8 mouse cellular contexts compared by ENCODE assay signal in genomic region chr7:31148756-31149155, GRCm38 (mm10). TPM values are rescaled to one million over a fixed set of nuclear protein-coding genes. Genes with fewer than 3 reads are reported as not detected.
DNase-seq lines count a peak whose midpoint lies in the region; ATAC-seq and TF ChIP-seq lines count a peak whose summit lies in the region.

No protein-coding gene starts in this region.

- H3K4me2 ChIP-seq in embryonic facial prominence, embryonic 11.5 days (ENCODE audit: low read depth, low read length) = peak overlapping the region; percentile 86
- peak overlapping the region; percentile 83 for H3K4me2 ChIP-seq in heart, embryonic 12.5 days
- H3K4me2 ChIP-seq in kidney, embryonic 15.5 days = peak overlapping the region; percentile 61

- ATAC-seq in embryonic facial prominence, embryonic 11.5 days (replicated peaks; ENCODE audit: insufficient number of reproducible peaks, low FRiP score, low TSS enrichment, low read depth) = peak; percentile 45
- no peak for ATAC-seq in heart, embryonic 12.5 days (ENCODE audit: insufficient number of reproducible peaks, low FRiP score)
- 0 out of 2 replicates have a peak, but pooled peaks have one; percentile 8 for ATAC-seq in kidney, embryonic 15.5 days (replicated peaks; ENCODE audit: low FRiP score)
- ATAC-seq in activated CD4-positive, CD25-positive, alpha-beta regulatory T cell, adult 4 months = no peak

- H3K4me1 ChIP-seq in embryonic facial prominence, embryonic 11.5 days (ENCODE audit: control insufficient read depth, insufficient read depth, low read length) = peaks cover 3% of the 10 kb centered on the region; the same call in 1 of the 2 replicates
- H3K4me1 ChIP-seq in heart, embryonic 12.5 days (replicated peaks) = peaks cover 59% of the 10 kb centered on the region
- peaks cover 51% of the 10 kb centered on the region for H3K4me1 ChIP-seq in kidney, embryonic 15.5 days
- peaks cover 22% of the 10 kb centered on the region for H3K4me1 ChIP-seq in olfactory bulb, adult 2 months (ENCODE audit: control insufficient read depth, insufficient read depth, low read length)

- no peak for TF ChIP-seq CTCF in olfactory bulb, adult 2 months (IDR thresholded peaks at IDR 0.05; ENCODE audit: insufficient read depth, low read depth, low read length)

- H3K9me3 ChIP-seq in embryonic facial prominence, embryonic 11.5 days (replicated peaks; ENCODE audit: control insufficient read depth, low read length) = no peaks in the 10 kb centered on the region
- H3K9me3 ChIP-seq in heart, embryonic 12.5 days (replicated peaks) = no peaks in the 10 kb centered on the region
- no peaks in the 10 kb centered on the region for H3K9me3 ChIP-seq in kidney, embryonic 15.5 days (replicated peaks)

- H3K27me3 ChIP-seq in embryonic facial prominence, embryonic 11.5 days (ENCODE audit: control insufficient read depth, insufficient read depth, low read length) = no peaks in the 10 kb centered on the region
- no peaks in the 10 kb centered on the region for H3K27me3 ChIP-seq in heart, embryonic 12.5 days (replicated peaks)
- no peaks in the 10 kb centered on the region for H3K27me3 ChIP-seq in kidney, embryonic 15.5 days

- DNase-seq in A20 (ENCODE audit: low read depth, low spot score) (peak; percentile 87), NIH3T3 (ENCODE audit: low read depth) (peak; percentile 81)
- DNase-seq in embryonic facial prominence, embryonic 11.5 days (ENCODE audit: low spot score) = peak; percentile 77
- peak; percentile 60 for DNase-seq in lung, postnatal 14 days

- H3K36me3 ChIP-seq in embryonic facial prominence, embryonic 11.5 days (replicated peaks; ENCODE audit: control insufficient read depth, insufficient read depth, low read depth, low read length) = no peaks in the 10 kb centered on the region
- peaks cover 5% of the 10 kb centered on the region for H3K36me3 ChIP-seq in heart, embryonic 12.5 days
- H3K36me3 ChIP-seq in kidney, embryonic 15.5 days = peaks cover 5% of the 10 kb centered on the region; the same call in 1 of the 2 replicates

- TF ChIP-seq POLR2A in olfactory bulb, adult 2 months (IDR thresholded peaks at IDR 0.05; ENCODE audit: insufficient read depth, low read depth, low read length) = no peak

- H3K27ac ChIP-seq in embryonic facial prominence, embryonic 11.5 days (replicated peaks; ENCODE audit: low read depth, low read length) = peak overlapping the region; percentile 62
- H3K27ac ChIP-seq in heart, embryonic 12.5 days (ENCODE audit: poor library complexity, severe bottlenecking) = peak overlapping the region; percentile 94
- H3K27ac ChIP-seq in kidney, embryonic 15.5 days = peak overlapping the region; percentile 94; the same call in 1 of the 2 replicates
- H3K27ac ChIP-seq in olfactory bulb, adult 2 months (ENCODE audit: insufficient read depth, low read depth, low read length) = no peak overlapping the region; the same call in 1 of the 2 replicates

- peak overlapping the region; percentile 90 for H3K4me3 ChIP-seq in embryonic facial prominence, embryonic 11.5 days (ENCODE audit: low read depth, low read length)
- H3K4me3 ChIP-seq in heart, embryonic 12.5 days = peak overlapping the region; percentile 75
- H3K4me3 ChIP-seq in kidney, embryonic 15.5 days (replicated peaks) = peak overlapping the region; percentile 93
- peak overlapping the region; percentile 27 for H3K4me3 ChIP-seq in olfactory bulb, adult 2 months (ENCODE audit: insufficient read depth, low read depth, low read length)

- peak overlapping the region; percentile 98 for H3K9ac ChIP-seq in embryonic facial prominence, embryonic 11.5 days (replicated peaks; ENCODE audit: low read length)
- H3K9ac ChIP-seq in heart, embryonic 12.5 days = peak overlapping the region; percentile 92
- H3K9ac ChIP-seq in kidney, embryonic 15.5 days = 0 out of 2 replicates have a peak overlapping the region, but pooled peaks have one; percentile 15

- WGBS in embryonic facial prominence, embryonic 11.5 days = 7% methylated on average over 9 of the region's 9 CpGs
- 7% methylated on average over 9 of the region's 9 CpGs for WGBS in heart, embryonic 12.5 days
- WGBS in kidney, embryonic 15.5 days = 6% methylated on average over 9 of the region's 9 CpGs
- WGBS in olfactory bulb, adult 2 months = 9% methylated on average over 9 of the region's 9 CpGs

RNA-seq across cellular contexts. Expression of gene Gramd1a, which starts 6.9 kb away (rescaled TPM):
- 76.7 and 76.8 TPM in 2 replicates for polyA plus RNA-seq in embryonic facial prominence, embryonic 11.5 days (2014; fragmentation: Nextera tagmentation; extraction: Ambion mirVana)
- polyA plus RNA-seq in heart, embryonic 12.5 days (2016; fragmentation: Nextera tagmentation; extraction: Ambion mirVana) = 63.4 and 64.6 TPM in 2 replicates
- polyA plus RNA-seq in kidney, embryonic 15.5 days (2015; fragmentation: Nextera tagmentation; extraction: Ambion mirVana) = 60.6 and 69.5 TPM in 2 replicates
- not detected in 2 replicates for polyA plus RNA-seq in olfactory bulb, adult 2 months (2012; ENCODE audit: insufficient read depth, insufficient read length, low replicate concordance, missing spikeins)
- polyA plus RNA-seq in activated CD4-positive, CD25-positive, alpha-beta regulatory T cell, adult 4 months (2017; shearing (Covaris generic)) = 100 to 1,000 TPM in 1 of 2 experiments, 10 to 100 TPM in 1; 81.1 to 115 TPM

RNA-seq across cellular contexts. Expression of gene Scn1b, which starts 22.0 kb away (rescaled TPM):
- polyA plus RNA-seq in embryonic facial prominence, embryonic 11.5 days (2014; fragmentation: Nextera tagmentation; extraction: Ambion mirVana) = 0.81 and 0.96 TPM in 2 replicates
- 5.3 and 5.7 TPM in 2 replicates for polyA plus RNA-seq in heart, embryonic 12.5 days (2016; fragmentation: Nextera tagmentation; extraction: Ambion mirVana)
- polyA plus RNA-seq in kidney, embryonic 15.5 days (2015; fragmentation: Nextera tagmentation; extraction: Ambion mirVana) = 1.4 and 2.0 TPM in 2 replicates
- not detected in 2 replicates for polyA plus RNA-seq in olfactory bulb, adult 2 months (2012; ENCODE audit: insufficient read depth, insufficient read length, low replicate concordance, missing spikeins)
- polyA plus RNA-seq in activated CD4-positive, CD25-positive, alpha-beta regulatory T cell, adult 4 months (2017; shearing (Covaris generic)) = not detected

RNA-seq across cellular contexts. Expression of gene Hpn, which starts 33.7 kb away (rescaled TPM):
- polyA plus RNA-seq in embryonic facial prominence, embryonic 11.5 days (2014; fragmentation: Nextera tagmentation; extraction: Ambion mirVana) = 2.2 and 3.6 TPM in 2 replicates
- 1.9 and 2.0 TPM in 2 replicates for polyA plus RNA-seq in heart, embryonic 12.5 days (2016; fragmentation: Nextera tagmentation; extraction: Ambion mirVana)
- polyA plus RNA-seq in kidney, embryonic 15.5 days (2015; fragmentation: Nextera tagmentation; extraction: Ambion mirVana) = 40.6 and 45.0 TPM in 2 replicates
- not detected in 2 replicates for polyA plus RNA-seq in olfactory bulb, adult 2 months (2012; ENCODE audit: insufficient read depth, insufficient read length, low replicate concordance, missing spikeins)
- polyA plus RNA-seq in activated CD4-positive, CD25-positive, alpha-beta regulatory T cell, adult 4 months (2017; shearing (Covaris generic)) = 1 to 10 TPM; 4.3 to 5.6 TPM

Comparison
In these comparisons a context has a peak if more than half of its experiments do, and no peak if none do; other contexts are left out.
1. ATAC-seq: peak in embryonic facial prominence, embryonic 11.5 days (single experiment) and kidney, embryonic 15.5 days (single experiment); none in heart, embryonic 12.5 days (single experiment) and activated CD4-positive, CD25-positive, alpha-beta regulatory T cell, adult 4 months (single experiment).
2. H3K4me3 ChIP-seq: peak in every context shown above with its lines; median percentile 93 in kidney, embryonic 15.5 days; 90 in embryonic facial prominence, embryonic 11.5 days; 75 in heart, embryonic 12.5 days; 27 in olfactory bulb, adult 2 months.
3. H3K9ac ChIP-seq: peak in every context shown above with its lines; median percentile 98 in embryonic facial prominence, embryonic 11.5 days; 92 in heart, embryonic 12.5 days; 15 in kidney, embryonic 15.5 days.
4. Peak in every context shown above with its lines, with median percentiles within 50 percentile points of each other: DNase-seq and H3K4me2 ChIP-seq.